Mouse (Mus musculus) small intestine, adult 2 months (tissue): ENCODE data around the gene Zscan10. TPM values are rescaled to one million over a fixed set of nuclear protein-coding genes. Genes with fewer than 3 reads are reported as not detected.
A peak's percentile ranks its signal among the peaks of the same experiment; 100 is the strongest.
"Not testable (repeated sequence)": the region's sequence is repeated elsewhere in the genome, so short reads cannot be mapped to it uniquely, and the experiment has no call there.

Source experiments
- H3K27ac ChIP-seq: fragments of 200-500 bp; 2 replicates; pipeline ENCODE4 v1.5.1; 2012; ENCODE audit warnings: low read depth, low read length, control low read depth, inconsistent platforms; ENCODE audit not compliant: insufficient read depth
- H3K27me3 ChIP-seq: fragments of 200-500 bp; 2 replicates; pipeline ENCODE4 v1.6.1; 2012; ENCODE audit warnings: mild to moderate bottlenecking, moderate library complexity, low read length, inconsistent platforms; ENCODE audit not compliant: control insufficient read depth, insufficient read depth
- H3K36me3 ChIP-seq: fragments of 200-500 bp; 2 replicates; pipeline ENCODE4 v1.6.1; 2012; ENCODE audit warnings: mild to moderate bottlenecking, low read length, control low read depth, inconsistent platforms; ENCODE audit not compliant: control insufficient read depth, insufficient read depth
- H3K4me1 ChIP-seq: fragments of 200-500 bp; 2 replicates; pipeline ENCODE4 v1.6.1; 2012; ENCODE audit warnings: low read length, inconsistent platforms, mixed read lengths; ENCODE audit not compliant: control insufficient read depth, insufficient read depth, insufficient read length
- H3K4me3 ChIP-seq: fragments of 200-500 bp; 2 replicates; pipeline ENCODE4 v1.5.1; 2012; ENCODE audit warnings: low read depth, mild to moderate bottlenecking, control low read depth, inconsistent platforms, low read length, moderate library complexity
- CTCF ChIP-seq: fragments of 200-500 bp; IDR thresholded peaks from 2 replicates; pipeline ENCODE4 v1.5.1; 2012; ENCODE audit warnings: low read depth, mild to moderate bottlenecking, control low read depth, inconsistent platforms, low read length, moderate library complexity, mixed read lengths; ENCODE audit not compliant: insufficient replicate concordance, insufficient read length; ENCODE audit errors: extremely low read depth
- POLR2A ChIP-seq: fragments of 200-500 bp; IDR thresholded peaks from 2 replicates; pipeline ENCODE4 v1.6.1; 2012; ENCODE audit warnings: low read depth, mild to moderate bottlenecking, control low read depth, inconsistent platforms, low read length, moderate library complexity
- WGBS: fragments of 180-500 bp; shearing (Covaris S2); methylation state at CpG from one replicate; pipeline ENCODE4 v1.1.7; 2018; 5-methylcytosine and 5-hydroxymethylcytosine counted together
- polyA plus RNA-seq: library from polyadenylated mRNA; depleted of rRNA; stranded (reverse); fragments of >200 nt; gene quantifications from 2 replicates; pipeline ENCODE4 v1.2.3, GENCODE M21; 2012

The Zscan10 gene
- polyA plus RNA-seq, 1 experiment = not detected

DNA sequence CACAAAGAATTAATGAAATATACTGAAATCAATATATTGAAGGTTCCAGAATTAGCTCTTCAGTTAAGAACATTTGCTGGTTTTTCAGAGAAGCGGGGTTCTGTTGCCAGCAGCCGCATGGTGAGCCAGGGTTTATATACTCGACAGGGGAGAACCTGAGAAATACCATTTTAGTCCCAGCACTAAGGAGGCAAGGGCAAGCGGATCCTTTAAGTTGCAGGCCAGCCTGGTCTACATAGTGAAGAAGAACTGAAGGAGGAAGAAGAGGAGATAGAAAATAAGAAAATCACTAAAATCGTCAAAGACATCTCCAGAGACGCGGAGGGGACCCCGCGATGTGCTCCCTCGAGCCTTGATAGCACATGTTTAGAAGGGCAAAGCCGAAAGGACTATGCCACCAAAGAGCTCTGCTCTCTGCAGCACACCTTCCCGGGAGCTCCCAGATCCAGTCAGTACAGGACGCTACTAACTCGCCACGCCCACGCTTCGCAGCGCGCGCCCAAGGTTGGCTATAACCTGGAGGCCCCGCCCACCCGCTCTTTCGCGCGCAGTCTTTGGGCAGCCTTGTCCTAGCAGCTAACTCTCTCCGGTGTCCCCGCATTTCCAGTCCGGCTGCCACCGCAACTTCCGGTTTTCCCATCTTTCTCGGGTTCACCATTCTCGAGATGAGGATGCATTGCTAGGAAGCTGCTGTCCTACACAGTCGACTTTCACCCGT lies 8.3 kb upstream of the Zscan10 start:
- H3K27me3 ChIP-seq = no peaks in the 10 kb centered on the region
- WGBS = 7% methylated on average over 34 of the region's 34 CpGs
- H3K4me3 ChIP-seq = peak overlapping the region; percentile 72
- H3K36me3 ChIP-seq = no peaks in the 10 kb centered on the region
- peak overlapping the region; percentile 31; the same call in 1 of the 2 replicates for H3K27ac ChIP-seq
- no peaks in the 10 kb centered on the region for H3K4me1 ChIP-seq
- TF ChIP-seq POLR2A (peak; percentile 45; the same call in 1 of the 2 replicates), CTCF (no peak)

DNA sequence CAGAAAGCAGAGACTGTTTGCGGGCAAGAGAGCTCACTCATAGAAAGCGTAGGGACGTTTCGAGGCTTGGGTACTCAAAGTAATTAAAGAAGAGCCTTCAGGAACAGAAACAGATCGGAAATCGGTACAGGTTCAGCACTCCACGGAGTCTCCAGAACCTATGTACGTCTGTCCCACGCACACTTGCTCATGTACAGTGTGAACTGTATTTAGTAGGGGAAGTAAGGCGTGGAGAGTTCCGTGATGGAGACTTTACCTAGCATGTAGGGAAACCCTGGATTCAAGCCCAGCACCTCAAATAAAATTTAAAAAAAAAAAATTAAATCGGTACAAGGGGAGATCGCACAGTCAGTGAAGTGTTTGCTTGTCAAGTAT lies 7.7 kb upstream of the Zscan10 start:
- 5% methylated on average over 13 of the region's 13 CpGs for WGBS
- Histone ChIP-seq H3K27ac (peak overlapping the region; percentile 31; the same call in 1 of the 2 replicates), H3K36me3 (no peaks in the 10 kb centered on the region), H3K4me1 (no peaks in the 10 kb centered on the region), H3K4me3 (peak overlapping the region; percentile 72), H3K27me3 (no peaks in the 10 kb centered on the region)
- TF ChIP-seq POLR2A (no peak), CTCF (no peak)

DNA sequence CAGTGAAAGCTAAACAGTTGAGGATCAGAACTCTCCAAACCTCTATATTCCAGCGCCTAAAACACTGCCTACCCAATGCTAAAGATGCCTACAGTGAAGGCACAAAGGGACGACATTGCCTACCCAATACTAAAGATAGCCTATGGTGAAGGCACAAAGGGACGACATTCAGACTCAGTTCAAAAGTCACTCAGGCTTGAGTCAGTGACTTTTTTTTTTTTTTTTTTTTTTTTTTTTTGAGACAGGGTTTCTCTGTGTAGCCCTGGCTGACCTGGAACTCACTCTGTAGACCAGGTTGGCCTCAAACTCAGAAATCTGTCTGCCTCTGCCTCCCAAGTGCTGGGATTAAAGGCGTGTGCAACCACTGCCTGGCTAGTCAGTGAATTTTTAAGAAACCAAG lies 5.5 kb upstream of the Zscan10 start:
- 83% methylated on average over 4 of the region's 4 CpGs for WGBS
- H3K4me1 ChIP-seq, H3K27me3 ChIP-seq, H3K4me3 ChIP-seq, H3K36me3 ChIP-seq, H3K27ac ChIP-seq: not testable (repeated sequence)

DNA sequence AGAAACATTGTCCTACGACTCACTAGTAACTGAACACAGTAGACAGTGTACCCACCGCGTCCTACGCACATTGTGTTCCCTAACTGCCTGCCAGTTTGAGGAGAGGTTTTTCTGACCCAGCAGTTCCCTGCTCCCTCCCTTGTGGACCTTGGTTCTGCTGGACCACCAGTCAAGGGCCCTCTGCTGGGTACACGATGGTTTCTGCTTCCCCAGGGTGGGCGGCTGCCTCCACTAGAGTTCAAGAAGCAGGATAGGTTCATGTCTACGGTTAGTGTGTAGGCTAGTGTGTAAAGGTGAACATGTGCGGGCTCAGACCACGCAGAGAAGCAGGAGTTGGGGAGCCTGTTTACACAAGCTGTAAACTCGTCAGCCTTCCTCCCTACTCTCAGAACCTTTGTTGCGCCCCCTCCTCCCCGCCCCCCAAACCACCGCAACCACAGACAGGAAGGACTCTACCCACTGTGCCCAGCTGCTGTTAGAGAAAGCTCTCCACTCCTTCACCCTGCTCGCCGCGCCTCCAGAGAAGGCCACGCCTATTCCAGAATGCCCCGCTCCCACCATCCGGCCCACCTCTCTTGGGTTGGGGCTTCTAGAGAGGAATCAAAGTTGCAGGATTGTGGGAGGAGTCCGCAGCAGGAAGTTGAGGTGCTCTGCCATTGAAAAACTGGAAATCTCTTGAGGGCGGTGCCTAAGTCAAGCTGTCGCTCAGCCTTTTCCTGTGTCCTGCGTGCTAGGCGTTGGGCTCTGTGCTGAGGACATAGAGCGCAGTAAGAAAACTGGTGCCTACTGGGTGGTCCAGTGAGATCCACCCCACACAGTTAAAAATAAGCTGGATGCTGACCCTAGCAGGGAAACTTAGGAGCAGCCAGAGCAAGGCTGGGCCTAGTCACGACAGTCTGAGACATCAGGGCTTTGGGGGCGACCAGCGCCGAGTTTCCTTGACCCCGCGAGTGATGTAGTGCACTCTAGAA lies 1.8 kb upstream of the Zscan10 start, which contains the start of gene Zfp13:
TSS of gene Zfp13 (minus strand) at position 906 of the 971 bp plus-strand sequence.
- H3K36me3 ChIP-seq = no peaks in the 10 kb centered on the region
- TF ChIP-seq POLR2A = peak; percentile 91
- no peak for TF ChIP-seq CTCF

DNA sequence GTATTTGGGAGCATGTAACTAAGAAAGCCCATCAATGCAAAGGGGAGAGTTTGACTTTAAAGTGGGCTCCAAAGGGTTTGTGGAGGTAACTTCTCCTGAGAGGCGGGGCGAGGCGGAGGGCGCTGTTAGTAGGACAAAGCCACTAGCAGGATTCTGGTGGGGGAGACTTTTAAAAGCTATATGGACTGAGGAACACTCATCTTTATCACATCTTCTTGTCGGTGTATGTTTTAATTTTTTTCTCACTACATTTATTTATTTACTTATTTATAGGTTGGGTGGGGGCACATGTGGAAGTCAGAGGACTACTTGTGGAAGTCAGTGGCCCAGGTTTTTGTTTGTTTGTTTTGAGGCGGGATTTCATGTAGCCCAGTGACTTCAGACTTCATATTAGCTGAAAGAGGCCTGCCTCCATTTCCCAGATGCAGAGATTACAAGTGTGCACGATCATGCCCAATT lies 1.0 kb upstream of the Zscan10 start:
- Histone ChIP-seq H3K27ac (peak overlapping the region; percentile 21), H3K4me3 (peak overlapping the region; percentile 61), H3K4me1 (peaks cover 2% of the 10 kb centered on the region; the same call in 1 of the 2 replicates), H3K27me3 (no peaks in the 10 kb centered on the region), H3K36me3 (no peaks in the 10 kb centered on the region)
- 11% methylated on average over 7 of the region's 7 CpGs for WGBS
- TF ChIP-seq POLR2A (no peak), CTCF (no peak)

More for the DNA sequence above, 1.8 kb upstream of the Zscan10 start, which contains the start of gene Zfp13:
- peak within 1 kb of the TSS; percentile 42 for H3K27ac ChIP-seq
- H3K27me3 ChIP-seq = no peaks in the 10 kb centered on the region
- H3K4me1 ChIP-seq = peaks cover 2% of the 10 kb centered on the region; the same call in 1 of the 2 replicates
- 2% methylated on average over 29 of the region's 31 CpGs for WGBS
- H3K4me3 ChIP-seq = peak within 1 kb of the TSS; percentile 61

DNA sequence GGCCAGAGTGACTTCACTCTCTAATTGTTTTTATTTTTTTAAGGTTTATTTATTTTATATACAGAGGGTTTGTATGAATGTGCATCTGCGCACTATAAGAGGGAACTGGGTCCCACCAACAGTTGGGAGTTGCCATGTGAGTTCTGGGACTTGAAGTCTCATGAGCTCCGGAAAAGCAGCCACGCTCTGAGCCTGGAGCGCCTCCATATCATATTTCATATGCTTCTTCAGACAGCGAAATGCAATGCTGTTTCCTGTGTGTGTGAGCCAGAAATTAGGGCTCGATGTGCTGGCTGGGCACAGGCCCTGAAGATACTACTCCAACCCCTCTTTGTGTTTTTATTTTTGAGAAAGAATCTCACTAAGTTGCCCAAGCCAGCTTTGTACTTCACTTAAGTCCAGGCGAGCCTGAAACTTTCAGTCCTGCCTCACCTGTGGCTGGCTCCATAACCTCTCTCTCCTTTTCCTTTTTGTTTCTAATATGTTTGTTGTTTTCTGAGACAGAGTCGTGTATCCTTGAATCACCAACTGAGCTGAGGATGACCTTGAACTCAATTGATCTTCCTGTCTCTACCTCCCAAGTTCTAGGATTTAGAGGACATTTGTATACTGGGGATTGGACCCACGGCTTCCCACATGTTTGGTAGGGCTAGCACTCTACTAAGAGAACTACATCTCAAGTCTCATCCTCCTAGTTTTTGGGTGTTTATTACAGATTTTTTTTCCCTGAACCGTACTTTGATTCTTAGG lies 1.4 kb downstream of the Zscan10 start:
- Histone ChIP-seq H3K36me3 (no peaks in the 10 kb centered on the region), H3K4me3 (no peak overlapping the region), H3K27me3 (no peaks in the 10 kb centered on the region), H3K27ac (no peak overlapping the region), H3K4me1 (peaks cover 2% of the 10 kb centered on the region; the same call in 1 of the 2 replicates)
- WGBS = 76% methylated on average over 10 of the region's 10 CpGs
- no peak for TF ChIP-seq CTCF
- TF ChIP-seq POLR2A = no peak
